Mouse (Mus musculus) left cerebral cortex, adult 8-10 months (tissue): ENCODE data around the gene Fermt2. TPM values are rescaled to one million over a fixed set of nuclear protein-coding genes. Genes with fewer than 3 reads are reported as not detected.

Experiments
- DNase-seq, 2 experiments: peaks; one replicate each; pipeline ENCODE4 v3.0.0; 2022; ENCODE audit warnings: low spot score in 2 of 2
- total RNA-seq, 4 experiments: library from RNA; stranded (reverse); gene quantifications; 2 replicates each; pipeline ENCODE4 v1.2.4; 2022

The Fermt2 gene
- 100 to 1,000 TPM in 2 of 4 experiments, 10 to 100 TPM in 2; 88.5 to 113 (median 101) TPM for total RNA-seq

DNA sequence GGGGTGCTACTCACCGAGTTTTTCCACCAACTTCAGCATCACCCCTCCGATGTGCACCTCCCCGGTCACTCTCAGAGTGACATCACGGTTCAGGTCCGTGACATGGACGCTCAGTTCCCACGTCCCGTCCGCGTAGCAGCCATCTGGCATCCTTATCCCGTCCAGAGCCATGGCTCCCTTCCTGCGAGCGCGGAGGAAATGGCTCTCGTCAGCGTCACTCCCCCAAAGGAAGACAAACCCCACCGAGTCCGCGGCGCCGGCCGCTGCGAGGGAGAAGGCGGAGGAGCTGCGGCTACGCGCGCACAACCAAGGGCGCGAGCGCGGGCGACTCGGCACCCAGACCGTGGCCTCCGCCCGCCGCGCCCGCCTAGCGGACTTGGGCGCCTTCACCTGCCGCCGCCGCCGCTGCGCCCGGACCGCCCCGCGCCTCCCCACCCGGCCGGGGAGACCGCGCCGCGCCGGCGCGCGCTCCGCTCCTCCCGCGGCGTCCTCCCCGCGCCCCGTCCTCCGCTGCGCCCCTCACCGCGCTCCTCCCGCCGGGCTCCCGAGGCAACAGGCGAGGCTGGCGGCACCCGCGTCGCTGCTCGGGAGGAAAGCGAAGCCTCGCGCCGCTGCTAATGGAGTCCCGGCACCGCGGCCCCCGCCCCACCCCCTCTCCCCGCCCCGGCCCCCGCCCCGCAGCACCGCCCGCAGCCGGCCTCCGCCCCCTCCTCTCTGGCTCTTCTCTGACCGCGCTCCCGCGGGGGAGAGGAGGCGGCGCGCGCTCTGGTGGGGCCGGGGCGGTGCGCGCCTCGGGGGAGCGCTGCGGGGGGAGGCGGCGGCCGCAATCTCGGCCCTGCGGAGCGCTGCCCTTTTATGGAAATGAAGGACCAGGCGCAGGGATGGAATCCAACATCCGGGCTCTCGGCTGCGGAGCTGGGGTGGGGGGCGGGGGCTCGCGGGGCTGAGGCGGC lies at the start of gene Fermt2:
Gene Fermt2, minus strand, starts transcription at position 708 of the 953 bp plus-strand sequence.
- peak; percentile 48 to 72 for DNase-seq

GRCm38 (mm10) chr14:45566066-45566937 lies 36.4 kb upstream of the Fermt2 start:
- DNase-seq: peak in 1 of 2 experiments; percentile 55

GRCm38 (mm10) chr14:45565216-45566065 lies 35.5 kb upstream of the Fermt2 start:
- peak in 1 of 2 experiments; percentile 55 for DNase-seq

DNA sequence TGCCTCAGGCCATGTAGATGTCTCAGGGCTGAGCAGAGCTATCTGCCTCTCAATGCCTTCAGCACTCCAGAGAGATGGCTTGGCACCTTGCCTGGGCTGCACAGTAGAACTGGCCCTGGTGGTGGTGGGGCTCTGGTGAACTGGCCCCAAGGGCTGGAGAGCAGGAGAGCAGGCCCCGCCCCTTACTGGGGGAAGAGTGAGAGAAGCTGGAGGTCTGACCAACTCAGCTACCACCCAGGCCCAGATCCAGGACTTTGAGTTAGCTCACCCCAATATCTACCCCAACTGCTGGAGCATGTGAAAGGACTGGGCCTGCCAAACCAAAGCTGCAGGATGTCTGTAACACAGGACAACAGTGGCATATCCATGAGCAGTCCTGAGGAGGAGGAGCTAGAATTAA lies 33.7 kb upstream of the Fermt2 start:
- peak in 1 of 2 experiments; percentile 47 for DNase-seq

DNA sequence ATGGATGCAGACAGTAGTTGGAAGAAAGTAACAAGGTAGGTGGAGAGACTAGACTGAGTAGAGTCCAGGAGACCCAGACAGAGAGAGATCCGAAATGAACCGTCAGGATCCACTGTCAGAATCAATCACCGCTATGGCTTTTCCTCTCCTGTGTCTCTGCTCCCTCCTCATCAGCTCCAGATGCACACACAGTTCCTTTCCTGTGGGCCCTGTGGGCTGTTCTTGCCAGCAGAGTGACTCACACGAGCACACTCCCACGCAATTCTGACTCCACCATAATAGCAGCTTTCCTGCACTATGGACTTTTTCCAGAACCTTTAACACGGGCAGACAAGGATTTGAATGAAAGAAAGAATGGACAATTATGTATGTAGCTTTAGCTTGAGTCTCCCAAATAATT lies 31.8 kb upstream of the Fermt2 start:
- DNase-seq: peak in 1 of 2 experiments; percentile 83

- DNase-seq: no peak
Observed at GRCm38 (mm10) chr14:45559018-45559417, 29.1 kb upstream of the Fermt2 start.

DNA sequence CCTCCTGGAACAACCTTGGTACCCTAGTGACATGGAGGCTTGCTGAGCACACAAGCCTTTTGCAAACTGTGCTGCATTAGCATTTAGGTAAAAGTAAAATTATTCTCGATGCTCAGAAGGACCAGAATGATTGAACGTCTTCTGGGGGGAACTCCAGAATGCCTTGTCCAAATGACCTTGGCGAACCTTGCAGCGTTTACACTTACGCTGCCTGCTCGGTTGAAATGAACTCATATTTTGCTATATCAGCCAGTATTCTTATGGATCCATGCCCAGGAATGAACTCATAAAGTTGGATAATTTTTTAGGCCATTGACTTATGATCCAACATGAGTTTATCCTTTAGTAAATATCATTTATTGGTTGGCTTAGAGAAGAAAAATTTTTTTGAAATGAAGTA lies 24.4 kb upstream of the Fermt2 start:
- no peak for DNase-seq

GRCm38 (mm10) chr14:45553854-45554253 lies 23.9 kb upstream of the Fermt2 start:
- peak in 1 of 2 experiments; percentile 61 for DNase-seq

DNA sequence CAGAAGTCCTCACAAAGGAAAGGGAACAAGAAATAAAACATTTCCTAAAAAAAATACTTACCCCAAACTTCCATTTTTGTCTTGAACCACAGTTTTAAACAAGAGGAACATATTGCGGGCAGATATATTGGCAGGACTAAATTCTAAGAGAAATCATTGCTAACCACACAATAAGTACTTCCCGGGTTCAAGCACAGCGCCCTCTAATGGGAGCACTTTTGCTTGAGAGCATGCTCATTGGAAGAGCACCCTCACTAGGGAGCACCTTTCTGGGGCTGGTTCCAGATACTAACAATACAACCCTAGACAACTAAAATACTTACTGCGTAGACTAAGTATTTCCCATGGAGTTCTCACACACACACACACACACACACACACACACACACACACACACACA lies 22.5 kb upstream of the Fermt2 start:
- no peak for DNase-seq

DNA sequence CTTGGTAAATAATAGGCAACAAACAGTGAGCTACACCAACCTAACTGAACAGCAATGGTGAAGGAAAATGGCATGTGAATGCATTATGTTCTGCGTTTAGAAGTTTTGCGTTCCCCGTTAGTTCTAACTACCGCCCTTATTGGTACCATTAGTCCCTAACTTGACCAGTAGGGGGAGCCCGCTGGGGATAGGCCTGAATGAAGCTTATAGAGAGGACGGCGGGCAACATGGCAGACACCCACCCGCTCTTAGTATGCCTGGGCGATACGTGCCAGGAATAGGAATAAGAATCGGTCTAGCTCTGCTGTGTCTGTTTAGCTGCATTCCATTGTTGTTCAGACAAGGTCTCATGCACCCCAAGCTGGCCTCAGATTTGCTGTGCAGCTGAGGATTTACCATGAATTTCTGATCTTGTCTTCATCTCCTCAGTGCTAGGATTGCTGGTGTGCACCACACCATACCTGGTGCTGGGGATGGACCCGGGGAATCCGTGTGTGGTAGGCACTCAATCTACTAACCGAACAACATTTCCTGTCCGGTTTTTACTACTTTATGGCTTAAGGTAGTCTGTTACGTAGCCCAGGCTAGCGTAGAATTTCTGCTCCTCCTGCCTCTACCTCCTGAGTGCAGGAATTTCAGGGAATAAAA lies 21.3 kb upstream of the Fermt2 start:
- no peak for DNase-seq

GRCm38 (mm10) chr14:45550010-45550647 lies 20.2 kb upstream of the Fermt2 start:
- DNase-seq: peak in 1 of 2 experiments; percentile 59

DNA sequence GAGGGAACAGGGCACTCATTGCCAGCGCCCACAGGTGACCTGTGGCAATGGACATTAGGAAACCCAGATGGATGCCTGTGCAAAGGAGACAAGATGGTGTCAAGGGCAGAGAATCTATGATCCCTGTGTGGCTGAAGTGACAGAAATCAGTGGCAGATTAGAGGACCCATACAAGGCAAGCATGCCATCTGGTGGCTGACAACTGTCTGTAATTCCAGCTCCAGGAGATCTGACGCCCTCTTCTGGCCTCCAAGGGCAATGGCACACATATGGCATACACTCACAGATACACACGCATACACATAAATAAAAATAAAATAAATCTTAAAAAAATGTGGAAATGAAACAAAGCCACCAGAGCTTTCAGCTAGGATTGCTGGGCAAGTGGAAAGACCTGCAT lies 18.2 kb upstream of the Fermt2 start:
- DNase-seq: no peak

- DNase-seq: no peak
Observed at GRCm38 (mm10) chr14:45544905-45545304, 15.0 kb upstream of the Fermt2 start.

GRCm38 (mm10) chr14:45544026-45544425 lies 14.1 kb upstream of the Fermt2 start:
- no peak for DNase-seq

GRCm38 (mm10) chr14:45539659-45540468 lies 9.9 kb upstream of the Fermt2 start:
- peak in 1 of 2 experiments; percentile 78 for DNase-seq

DNA sequence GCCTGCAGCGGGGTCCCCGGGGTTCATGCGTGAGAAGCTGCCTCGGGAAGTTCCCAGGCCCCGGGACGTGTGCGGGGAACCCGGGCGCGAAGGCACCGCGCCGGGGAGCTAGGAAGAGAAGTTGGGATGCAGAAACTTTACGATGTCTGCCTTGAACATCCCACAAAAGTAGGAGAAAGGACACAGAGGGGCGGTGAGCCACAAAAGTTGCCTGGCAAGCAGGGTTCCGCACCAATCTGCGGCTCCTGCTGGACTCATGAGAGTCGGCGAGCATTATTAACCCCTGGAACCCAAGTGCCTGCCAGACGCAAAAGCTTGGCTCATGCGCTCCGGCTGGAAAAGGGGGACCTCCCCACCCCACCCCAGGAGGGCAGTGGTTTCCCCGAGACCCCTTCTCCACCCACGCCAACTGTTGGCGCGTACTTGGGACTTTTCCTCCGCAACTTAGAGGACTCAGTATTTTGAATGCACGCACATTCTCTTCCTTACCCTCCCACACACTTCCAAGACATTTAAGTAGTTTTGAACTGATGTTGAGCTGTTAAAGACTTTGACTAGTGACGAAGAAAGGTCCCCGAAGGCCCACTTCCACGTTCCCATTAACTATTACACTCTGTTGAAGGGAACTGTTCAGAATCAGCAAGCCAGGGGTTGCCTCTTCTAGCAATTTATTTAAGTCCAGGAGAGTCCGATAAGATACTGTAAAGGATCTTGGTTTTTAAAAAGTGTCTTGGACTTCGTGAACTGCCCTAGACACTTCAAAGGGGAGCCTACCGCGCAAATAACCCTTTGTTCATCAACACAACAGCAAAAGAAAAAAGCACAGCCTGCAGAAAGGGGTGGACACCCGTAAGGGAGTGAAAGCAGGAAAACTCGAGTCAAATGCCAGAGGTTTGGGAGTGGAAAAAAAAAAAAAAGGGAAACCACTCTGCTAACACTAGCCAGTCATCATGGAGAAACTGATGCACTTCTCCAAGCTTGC lies 737 bp upstream of the Fermt2 start:
- peak; percentile 27 to 41 for DNase-seq

GRCm38 (mm10) chr14:45528861-45529260 lies 1.1 kb downstream of the Fermt2 start:
- no peak for DNase-seq

- DNase-seq: no peak
Observed at GRCm38 (mm10) chr14:45515771-45516170, 14.1 kb downstream of the Fermt2 start.
